Mouse (Mus musculus) layer of hippocampus, adult 8-10 months (tissue): Measurements from ENCODE around the gene Gm17093. TPM values are rescaled to one million over a fixed set of nuclear protein-coding genes. Genes with fewer than 3 reads are reported as not detected.
"Not testable (repeated sequence)": the region's sequence is repeated elsewhere in the genome, so short reads cannot be mapped to it uniquely, and the experiment has no call there.

Experiments used
- DNase-seq, 2 experiments: peaks; one replicate each; pipeline ENCODE4 v3.0.0; 2022; ENCODE audit warnings: low spot score in 2 of 2
- total RNA-seq, 4 experiments: library from RNA; stranded (reverse); gene quantifications; 2 replicates each; pipeline ENCODE4 v1.2.4; 2022

Gm17093 gene
- not detected for total RNA-seq

DNA sequence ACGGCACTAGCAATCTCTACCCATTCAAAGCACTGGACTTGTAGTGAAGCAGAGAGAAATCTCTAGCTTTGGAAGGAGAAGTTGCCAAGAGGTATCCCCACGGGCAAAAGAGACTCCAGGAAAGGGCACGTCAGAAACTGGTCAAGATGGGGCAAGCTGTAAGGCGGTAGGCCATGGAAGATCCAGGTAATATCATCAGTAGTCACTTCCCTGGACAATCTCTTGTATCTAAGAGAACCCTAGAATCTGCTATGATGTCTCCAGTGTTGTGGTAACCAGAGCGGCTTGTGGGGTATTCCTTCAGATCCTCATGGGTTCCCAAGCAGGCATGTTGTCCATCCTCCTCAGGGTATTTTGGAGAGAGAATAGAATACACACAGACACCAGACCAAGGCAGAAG lies at the start of gene Gm17093:
TSS of gene Gm17093 (plus strand) at position 301 of the 400 bp plus-strand sequence.
- not testable (repeated sequence) for DNase-seq

DNA sequence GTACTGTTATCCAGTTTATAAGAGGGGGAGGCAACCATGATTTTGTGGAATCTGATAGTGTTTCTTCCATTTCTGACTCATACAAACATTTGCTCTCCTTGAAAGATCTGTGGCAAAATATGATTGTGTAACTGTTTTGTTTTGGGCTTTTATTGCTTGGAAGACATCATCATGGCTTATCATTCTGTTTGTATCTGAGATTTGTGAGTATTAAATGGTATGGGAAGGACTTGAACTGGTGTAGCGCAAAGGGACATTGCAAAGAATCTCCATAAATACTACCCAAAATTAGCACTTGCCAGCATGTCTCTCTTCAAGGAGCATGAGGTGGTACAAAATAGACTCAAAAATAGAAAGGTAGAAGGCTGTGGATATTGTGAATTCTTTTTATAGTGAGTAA lies 25.9 kb upstream of the Gm17093 start, which contains the start of gene BC061237:
TSS of gene BC061237 (plus strand) at position 301 of the 400 bp plus-strand sequence.
- not testable (repeated sequence) for DNase-seq

DNA sequence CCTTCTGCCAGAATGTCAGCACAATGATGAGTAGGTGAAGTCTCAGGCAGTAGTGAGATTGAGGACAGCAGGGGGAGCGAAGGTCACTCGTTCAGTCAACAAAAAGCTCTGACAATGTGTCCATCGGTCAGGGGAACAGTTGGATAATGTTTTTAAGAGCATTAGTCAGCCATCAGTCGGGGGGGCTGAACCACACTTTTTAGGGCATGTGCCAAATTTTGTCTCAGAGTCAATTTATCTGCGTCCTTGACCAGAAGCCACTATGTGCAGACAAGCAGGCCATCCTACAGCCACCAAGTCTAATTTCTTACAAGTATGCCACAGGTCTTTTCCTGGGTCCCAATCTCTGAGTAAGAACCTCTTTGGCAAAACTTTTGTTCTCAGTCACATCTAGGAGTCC lies 29.9 kb downstream of the Gm17093 start:
- not testable (repeated sequence) for DNase-seq

Other genes starting within 250 kb of the Gm17093 start
- not detected for gene Gm8220, start 232.7 kb upstream of the Gm17093 start, total RNA-seq
- gene Gm5930, start 179.7 kb upstream of the Gm17093 start, total RNA-seq = not detected
- not detected for gene Gm8229, start 152.9 kb upstream of the Gm17093 start, total RNA-seq
- not detected for gene Gm3371, start 107.6 kb upstream of the Gm17093 start, total RNA-seq
- not detected for gene Gm8232, start 84.6 kb upstream of the Gm17093 start, total RNA-seq
- gene BC061237, start 25.8 kb upstream of the Gm17093 start, total RNA-seq = not detected
- gene Gm8247, start 64.9 kb downstream of the Gm17093 start, total RNA-seq = not detected
- not detected for gene Gm5624, start 109.7 kb downstream of the Gm17093 start, total RNA-seq
- not detected for gene Gm8257, start 188.2 kb downstream of the Gm17093 start, total RNA-seq
- gene Gm8267, start 232.1 kb downstream of the Gm17093 start, total RNA-seq = under 1 TPM in 2 of 4 experiments, not detected in 2; 0.20 to 0.27 TPM